Mouse (Mus musculus): ENCODE measurements around the gene Ube2l3. TPM values are rescaled to one million over a fixed set of nuclear protein-coding genes. Genes with fewer than 3 reads are reported as not detected.

Gene Ube2l3
- polyA plus RNA-seq (2021) = 181 TPM

GRCm38 (mm10) chr16:17202549-17202948 lies at the start of gene Ube2l3:
Ube2l3 (minus strand) TSS chr16:17202649.
- TF ChIP-seq CTCF (IDR thresholded peaks at IDR 0.05) = no peak
- H3K27me3 ChIP-seq = no peaks in the 10 kb centered on the region
- POLR2A ChIA-PET = no interaction called here
- ATAC-seq = no peak
- CTCF ChIA-PET = interaction anchor here (1.2 kb wide), 1 partner anchor 68 kb away, joined by 3 read pairs; no protein-coding TSS in a partner anchor
- in situ Hi-C loops (cut with MboI; ENCODE audit: low pct_unique_long_range_greater_than_20kb) = loop anchor here (5.0 kb wide), 2 partner anchors 70 to 80 kb away; partner anchors contain the start of gene Sdf2l1
- no peak for DNase-seq (ENCODE audit: low read depth, low spot score)

- ATAC-seq (no peak), DNase-seq (ENCODE audit: low read depth, low spot score) (peak; percentile 64)
- in situ Hi-C loops (cut with MboI; ENCODE audit: low pct_unique_long_range_greater_than_20kb) = no loop called here
- no peak for TF ChIP-seq CTCF (IDR thresholded peaks at IDR 0.05)
- no peaks in the 10 kb centered on the region for H3K27me3 ChIP-seq
- POLR2A ChIA-PET = interaction anchor here (0.6 to 0.7 kb wide), 2 partner anchors 9 to 31 kb away, joined by 3 read pairs; no protein-coding TSS in a partner anchor
- CTCF ChIA-PET = no interaction called here
Measured at GRCm38 (mm10) chr16:17251539-17251938, 49.1 kb upstream of the Ube2l3 start.

- ChIA-PET CTCF (no interaction called here), POLR2A (interaction anchor here (1.0 kb wide), 1 partner anchor 40 kb away, joined by 3 read pairs; no protein-coding TSS in a partner anchor)
- in situ Hi-C loops (cut with MboI; ENCODE audit: low pct_unique_long_range_greater_than_20kb) = no loop called here
- TF ChIP-seq CTCF (IDR thresholded peaks at IDR 0.05) = no peak
- no peak for ATAC-seq
- H3K27me3 ChIP-seq = no peaks in the 10 kb centered on the region
- no peak for DNase-seq (ENCODE audit: low read depth, low spot score)
Measured at GRCm38 (mm10) chr16:17249135-17249534, 46.7 kb upstream of the Ube2l3 start.

GRCm38 (mm10) chr16:17247727-17248126 lies 45.3 kb upstream of the Ube2l3 start:
- POLR2A ChIA-PET = no interaction called here
- no peak for ATAC-seq
- TF ChIP-seq CTCF (IDR thresholded peaks at IDR 0.05) = no peak
- no peaks in the 10 kb centered on the region for H3K27me3 ChIP-seq
- in situ Hi-C loops (cut with MboI; ENCODE audit: low pct_unique_long_range_greater_than_20kb) = no loop called here
- no peak for DNase-seq (ENCODE audit: low read depth, low spot score)
- CTCF ChIA-PET = interaction anchor here (2.7 kb wide), 1 partner anchor 12 kb away, joined by 11 read pairs; no protein-coding TSS in a partner anchor

- no peak for ATAC-seq
- H3K27me3 ChIP-seq = no peaks in the 10 kb centered on the region
- ChIA-PET POLR2A (no interaction called here), CTCF (interaction anchor here (2.6 to 2.8 kb wide), 2 partner anchors 12 to 36 kb away, joined by 6 to 8 read pairs; no protein-coding TSS in a partner anchor)
- no peak for TF ChIP-seq CTCF (IDR thresholded peaks at IDR 0.05)
- in situ Hi-C loops (cut with MboI; ENCODE audit: low pct_unique_long_range_greater_than_20kb) = no loop called here
- no peak for DNase-seq (ENCODE audit: low read depth, low spot score)
Measured at GRCm38 (mm10) chr16:17244996-17245395, 42.5 kb upstream of the Ube2l3 start.

- no peak for TF ChIP-seq CTCF (IDR thresholded peaks at IDR 0.05)
- ChIA-PET CTCF (no interaction called here), POLR2A (interaction anchor here (0.7 kb wide), 1 partner anchor 15 kb away, joined by 8 read pairs; no protein-coding TSS in a partner anchor)
- in situ Hi-C loops (cut with MboI; ENCODE audit: low pct_unique_long_range_greater_than_20kb) = no loop called here
- DNase-seq (ENCODE audit: low read depth, low spot score) (no peak), ATAC-seq (no peak)
- H3K27me3 ChIP-seq = no peaks in the 10 kb centered on the region
Measured at GRCm38 (mm10) chr16:17243731-17244130, 41.3 kb upstream of the Ube2l3 start.

GRCm38 (mm10) chr16:17239409-17239808 lies 37.0 kb upstream of the Ube2l3 start:
- CTCF ChIA-PET = no interaction called here

GRCm38 (mm10) chr16:17237634-17238033 lies 35.2 kb upstream of the Ube2l3 start:
- in situ Hi-C loops (cut with MboI; ENCODE audit: low pct_unique_long_range_greater_than_20kb) = no loop called here
- CTCF ChIA-PET = interaction anchor here (1.5 to 6.6 kb wide), 2 partner anchors 16 to 28 kb away, joined by 3 to 39 read pairs; partner anchors contain the start of gene Rimbp3
- H3K27me3 ChIP-seq = no peaks in the 10 kb centered on the region
- DNase-seq (ENCODE audit: low read depth, low spot score) (no peak), ATAC-seq (no peak)
- TF ChIP-seq CTCF (IDR thresholded peaks at IDR 0.05) = no peak
- POLR2A ChIA-PET = no interaction called here

More at GRCm38 (mm10) chr16:17239409-17239808, 37.0 kb upstream of the Ube2l3 start:
- in situ Hi-C loops (cut with MboI; ENCODE audit: low pct_unique_long_range_greater_than_20kb) = no loop called here
- no peak for DNase-seq (ENCODE audit: low read depth, low spot score)
- POLR2A ChIA-PET = no interaction called here
- no peak for ATAC-seq
- no peaks in the 10 kb centered on the region for H3K27me3 ChIP-seq
- no peak for TF ChIP-seq CTCF (IDR thresholded peaks at IDR 0.05)

GRCm38 (mm10) chr16:17234916-17235665 lies 32.6 kb upstream of the Ube2l3 start:
- no peak for TF ChIP-seq CTCF (IDR thresholded peaks at IDR 0.05)
- no peaks in the 10 kb centered on the region for H3K27me3 ChIP-seq
- ATAC-seq = peak; percentile 12
- CTCF ChIA-PET = interaction anchor here (1.2 to 6.6 kb wide), 4 partner anchors 8 to 36 kb away, joined by 3 to 39 read pairs (median 8); partner anchors contain the start of gene Rimbp3
- peak; percentile 43 for DNase-seq (ENCODE audit: low read depth, low spot score)
- in situ Hi-C loops (cut with MboI; ENCODE audit: low pct_unique_long_range_greater_than_20kb) = no loop called here
- POLR2A ChIA-PET = interaction anchor here (0.5 kb wide), 1 partner anchor 685 kb away, joined by 5 read pairs; no protein-coding TSS in a partner anchor

- POLR2A ChIA-PET = interaction anchor here (0.5 kb wide), 1 partner anchor 685 kb away, joined by 5 read pairs; no protein-coding TSS in a partner anchor
- in situ Hi-C loops (cut with MboI; ENCODE audit: low pct_unique_long_range_greater_than_20kb) = no loop called here
- DNase-seq (ENCODE audit: low read depth, low spot score) (no peak), ATAC-seq (no peak)
- CTCF ChIA-PET = interaction anchor here (1.7 to 6.6 kb wide), 3 partner anchors 13 to 37 kb away, joined by 5 to 39 read pairs (median 11); partner anchors contain the start of gene Rimbp3
- TF ChIP-seq CTCF (IDR thresholded peaks at IDR 0.05) = no peak
- H3K27me3 ChIP-seq = no peaks in the 10 kb centered on the region
Measured at GRCm38 (mm10) chr16:17234499-17234895, 32.0 kb upstream of the Ube2l3 start.

All from Patski (cell line).